Mouse (Mus musculus): ENCODE measurements around the gene Fmnl2. TPM values are rescaled to one million over a fixed set of nuclear protein-coding genes. Genes with fewer than 3 reads are reported as not detected.

Gene Fmnl2
- 4.7 and 5.7 TPM in 2 replicates for polyA plus RNA-seq (2012; ENCODE audit: insufficient read depth, insufficient read length, missing spikeins)

DNA sequence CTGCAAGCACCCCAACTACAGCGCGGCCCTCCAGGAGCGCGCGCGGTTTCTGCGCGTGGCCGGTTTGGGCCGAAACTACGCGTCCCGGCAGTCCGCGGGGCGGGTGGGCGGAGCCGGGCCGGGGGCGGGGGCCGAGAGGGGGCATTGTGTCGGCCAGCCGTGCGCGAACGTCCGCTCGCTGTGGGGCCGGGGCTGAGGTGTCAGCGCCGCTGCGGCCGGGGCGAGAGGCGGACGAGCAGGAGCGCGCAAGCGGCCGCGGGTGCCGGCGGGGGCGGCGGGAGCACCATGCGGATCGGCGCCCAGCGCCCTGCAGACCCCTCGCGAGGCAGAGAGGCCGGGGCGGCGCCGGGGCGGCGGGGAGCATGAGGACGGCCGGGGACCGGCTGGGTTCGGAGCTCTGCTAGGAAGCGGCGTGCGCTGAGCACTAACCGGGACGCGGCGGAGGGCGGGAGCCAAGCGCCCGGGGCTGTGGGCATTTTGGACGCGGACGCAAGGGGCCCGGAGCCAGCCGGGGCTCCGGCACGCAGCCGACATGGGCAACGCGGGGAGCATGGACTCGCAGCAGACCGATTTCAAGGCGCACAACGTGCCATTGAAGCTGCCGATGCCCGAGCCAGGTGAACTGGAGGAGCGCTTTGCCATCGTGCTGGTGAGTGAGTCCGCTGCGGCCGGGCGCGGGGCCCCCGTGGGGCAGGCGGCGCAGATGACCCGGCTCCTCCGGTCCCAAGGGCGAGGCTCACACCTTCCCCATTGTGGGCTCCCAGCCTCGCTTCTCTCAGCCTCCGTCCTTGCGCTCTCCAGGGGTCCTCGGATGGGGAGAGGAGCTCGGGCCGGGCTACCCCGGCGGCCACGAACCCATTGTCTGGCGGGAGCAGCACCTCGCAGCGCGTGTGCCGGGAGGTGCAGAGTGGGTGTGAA, at the start of gene Fmnl2:
Gene Fmnl2 (plus strand): TSS at position 250 of the 918 bp plus-strand sequence.
- peaks cover 7% of the 10 kb centered on the region for H3K4me1 ChIP-seq (ENCODE audit: control insufficient read depth, insufficient read depth, low read length)
- H3K27ac ChIP-seq (ENCODE audit: insufficient read depth, low read depth, low read length): no peak within 1 kb of the TSS
- peak within 1 kb of the TSS; percentile 68 for H3K4me3 ChIP-seq (ENCODE audit: insufficient read depth, low read length)
- TF ChIP-seq CTCF (IDR thresholded peaks at IDR 0.05; ENCODE audit: low read depth, low read length): no peak
- no peak for TF ChIP-seq POLR2A (IDR thresholded peaks at IDR 0.05; ENCODE audit: borderline replicate concordance, low read depth, low read length)

DNA sequence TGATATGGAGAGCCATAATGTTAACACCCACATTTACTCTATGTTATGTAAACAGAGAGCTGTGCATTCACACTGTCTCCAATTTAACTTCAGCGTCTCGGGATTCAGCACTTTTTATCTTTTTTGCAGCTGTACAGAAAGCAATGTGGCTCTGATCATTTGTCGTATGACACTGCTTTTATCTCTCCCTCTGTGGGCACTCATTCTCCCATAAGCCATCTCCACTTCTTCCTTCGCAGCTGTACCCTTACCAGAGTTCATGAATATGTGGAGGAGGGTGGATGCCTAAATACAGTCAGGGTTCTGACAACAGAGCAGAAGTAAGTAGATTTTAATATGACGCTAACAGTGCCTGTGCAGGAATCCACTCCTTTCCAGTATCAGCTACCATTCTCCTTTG, 47.7 kb upstream of the Fmnl2 start:
- Histone ChIP-seq H3K27ac (ENCODE audit: insufficient read depth, low read depth, low read length) (no peak overlapping the region), H3K4me3 (ENCODE audit: insufficient read depth, low read length) (no peak overlapping the region), H3K4me1 (ENCODE audit: control insufficient read depth, insufficient read depth, low read length) (peaks cover 2% of the 10 kb centered on the region; the same call in 1 of the 2 replicates)
- TF ChIP-seq POLR2A (IDR thresholded peaks at IDR 0.05; ENCODE audit: borderline replicate concordance, low read depth, low read length) (no peak), CTCF (IDR thresholded peaks at IDR 0.05; ENCODE audit: low read depth, low read length) (no peak)

DNA sequence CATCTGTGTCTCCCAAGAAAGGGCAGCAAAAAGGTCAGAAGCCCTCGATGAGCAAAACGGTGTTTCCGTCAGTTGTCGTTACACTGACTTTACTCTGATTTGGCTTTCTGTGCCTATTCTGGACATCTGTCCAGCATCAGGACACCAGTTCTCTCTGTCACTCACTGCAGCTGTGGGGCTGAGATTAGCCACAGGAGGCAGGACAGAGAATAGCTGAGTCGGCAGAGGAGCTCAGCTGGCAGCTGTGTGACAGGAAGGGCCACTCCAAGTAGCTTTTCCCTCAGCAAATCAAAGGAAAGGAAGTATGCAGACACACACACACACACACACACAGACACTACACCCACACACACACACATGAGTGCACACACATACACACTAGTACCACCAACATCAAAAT, 46.0 kb upstream of the Fmnl2 start:
- no peak overlapping the region for H3K27ac ChIP-seq (ENCODE audit: insufficient read depth, low read depth, low read length)
- H3K4me3 ChIP-seq (ENCODE audit: insufficient read depth, low read length): no peak overlapping the region
- peaks cover 2% of the 10 kb centered on the region; the same call in 1 of the 2 replicates for H3K4me1 ChIP-seq (ENCODE audit: control insufficient read depth, insufficient read depth, low read length)
- no peak for TF ChIP-seq POLR2A (IDR thresholded peaks at IDR 0.05; ENCODE audit: borderline replicate concordance, low read depth, low read length)
- no peak for TF ChIP-seq CTCF (IDR thresholded peaks at IDR 0.05; ENCODE audit: low read depth, low read length)

DNA sequence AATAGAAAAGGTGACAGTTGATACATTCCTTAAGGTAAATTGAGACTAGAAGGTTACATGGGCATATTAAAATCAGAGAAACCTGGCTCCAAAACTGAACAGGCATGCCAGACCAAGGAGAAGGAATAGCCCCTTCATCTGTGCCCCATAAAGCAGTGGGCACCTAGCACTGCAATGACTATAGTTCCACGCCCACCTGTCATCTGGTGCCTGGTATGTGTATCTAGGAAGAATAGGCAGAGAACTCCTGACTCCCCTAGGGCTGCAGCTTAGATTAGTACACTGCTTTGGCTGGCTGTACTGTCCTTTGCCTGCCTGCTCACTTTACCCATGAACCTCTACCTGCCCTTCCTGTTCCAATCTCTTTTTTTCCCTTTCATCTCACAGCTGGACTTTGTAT, 40.3 kb upstream of the Fmnl2 start:
- Histone ChIP-seq H3K4me3 (ENCODE audit: insufficient read depth, low read length) (no peak overlapping the region), H3K4me1 (ENCODE audit: control insufficient read depth, insufficient read depth, low read length) (no peaks in the 10 kb centered on the region), H3K27ac (ENCODE audit: insufficient read depth, low read depth, low read length) (no peak overlapping the region)
- no peak for TF ChIP-seq POLR2A (IDR thresholded peaks at IDR 0.05; ENCODE audit: borderline replicate concordance, low read depth, low read length)
- TF ChIP-seq CTCF (IDR thresholded peaks at IDR 0.05; ENCODE audit: low read depth, low read length): no peak

DNA sequence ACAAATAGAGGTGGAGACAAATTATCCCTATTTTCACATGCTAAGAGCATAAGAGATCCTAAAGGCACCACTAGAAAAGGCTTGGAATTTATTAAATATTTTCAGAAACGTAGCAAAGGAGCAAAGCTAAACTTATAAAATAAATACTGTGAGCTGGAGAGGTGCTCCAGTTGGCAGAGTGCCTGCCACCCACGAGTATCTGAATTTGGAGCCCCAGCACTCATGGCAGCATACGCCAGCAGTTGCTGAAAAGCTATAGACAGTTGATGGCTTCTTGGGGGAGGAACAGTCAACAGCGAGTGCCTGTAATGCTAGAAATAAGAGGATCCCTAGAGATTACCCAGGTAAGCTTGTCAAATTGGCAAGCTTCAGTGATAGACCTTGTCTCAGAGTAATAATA, 38.7 kb upstream of the Fmnl2 start:
- no peak overlapping the region for H3K4me3 ChIP-seq (ENCODE audit: insufficient read depth, low read length)
- no peak overlapping the region for H3K27ac ChIP-seq (ENCODE audit: insufficient read depth, low read depth, low read length)
- no peaks in the 10 kb centered on the region for H3K4me1 ChIP-seq (ENCODE audit: control insufficient read depth, insufficient read depth, low read length)
- TF ChIP-seq CTCF (IDR thresholded peaks at IDR 0.05; ENCODE audit: low read depth, low read length) (no peak), POLR2A (IDR thresholded peaks at IDR 0.05; ENCODE audit: borderline replicate concordance, low read depth, low read length) (no peak)

DNA sequence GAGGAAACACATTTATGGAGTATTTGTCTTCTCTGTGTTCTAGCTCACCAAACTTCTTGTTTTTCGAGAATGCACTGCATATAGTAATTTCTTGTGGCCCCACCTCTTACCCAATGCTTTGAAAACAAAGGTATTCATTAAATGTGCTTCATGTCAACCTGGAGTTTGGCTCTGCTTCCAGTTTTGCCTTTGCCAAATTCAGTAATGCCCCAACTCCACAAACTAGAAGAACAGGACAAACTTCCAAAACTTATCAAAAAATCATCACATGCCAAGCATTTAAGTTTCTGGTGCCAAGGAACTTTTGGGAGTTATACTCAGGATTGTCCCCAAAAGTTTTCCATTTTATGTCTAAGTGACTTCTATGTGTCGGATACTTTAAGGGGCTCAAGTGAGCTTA, 35.4 kb upstream of the Fmnl2 start:
- Histone ChIP-seq H3K4me1 (ENCODE audit: control insufficient read depth, insufficient read depth, low read length) (no peaks in the 10 kb centered on the region), H3K4me3 (ENCODE audit: insufficient read depth, low read length) (no peak overlapping the region), H3K27ac (ENCODE audit: insufficient read depth, low read depth, low read length) (no peak overlapping the region)
- TF ChIP-seq POLR2A (IDR thresholded peaks at IDR 0.05; ENCODE audit: borderline replicate concordance, low read depth, low read length): no peak
- no peak for TF ChIP-seq CTCF (IDR thresholded peaks at IDR 0.05; ENCODE audit: low read depth, low read length)

DNA sequence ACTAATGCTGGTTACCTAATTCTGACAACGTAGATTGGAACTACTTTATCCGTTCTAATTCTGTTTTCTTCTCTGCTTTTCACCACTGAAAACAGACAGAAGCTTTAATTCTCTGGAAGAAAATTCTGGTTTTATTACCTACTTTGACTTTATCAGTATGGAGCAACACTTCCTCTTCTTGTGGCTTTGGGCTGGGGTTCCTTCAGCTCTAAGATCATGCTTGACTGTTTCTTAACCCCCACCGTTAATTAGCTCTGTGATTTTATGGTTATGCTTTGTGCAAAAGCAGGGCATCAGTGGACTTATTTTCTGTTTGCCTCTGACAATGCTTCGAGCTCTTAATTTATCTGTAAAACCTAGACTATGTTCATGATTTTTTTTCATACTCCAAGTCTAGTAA, 29.6 kb upstream of the Fmnl2 start:
- Histone ChIP-seq H3K27ac (ENCODE audit: insufficient read depth, low read depth, low read length) (no peak overlapping the region), H3K4me1 (ENCODE audit: control insufficient read depth, insufficient read depth, low read length) (peaks cover 2% of the 10 kb centered on the region; the same call in 1 of the 2 replicates), H3K4me3 (ENCODE audit: insufficient read depth, low read length) (no peak overlapping the region)
- TF ChIP-seq CTCF (IDR thresholded peaks at IDR 0.05; ENCODE audit: low read depth, low read length) (no peak), POLR2A (IDR thresholded peaks at IDR 0.05; ENCODE audit: borderline replicate concordance, low read depth, low read length) (no peak)

DNA sequence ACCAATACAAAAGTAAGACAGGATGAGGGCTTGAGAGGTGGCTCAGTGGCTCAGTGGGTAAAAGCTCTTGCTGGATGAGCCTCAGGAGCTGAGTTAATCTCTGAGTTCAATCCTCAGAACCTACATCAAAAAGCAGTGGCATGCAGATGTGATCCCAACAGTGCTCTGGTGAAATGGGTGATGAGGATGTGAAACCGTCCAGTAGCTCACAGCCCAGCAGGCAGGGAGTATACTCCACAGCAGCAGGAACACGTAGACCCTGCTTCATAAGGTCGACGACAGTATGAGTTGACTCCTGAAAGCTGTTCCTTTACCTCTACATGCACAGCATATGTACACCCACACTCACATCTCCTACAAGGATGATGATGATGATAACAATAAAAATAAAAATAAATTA, 27.1 kb upstream of the Fmnl2 start:
- Histone ChIP-seq H3K27ac (ENCODE audit: insufficient read depth, low read depth, low read length) (no peak overlapping the region), H3K4me1 (ENCODE audit: control insufficient read depth, insufficient read depth, low read length) (peaks cover 2% of the 10 kb centered on the region; the same call in 1 of the 2 replicates), H3K4me3 (ENCODE audit: insufficient read depth, low read length) (no peak overlapping the region)
- no peak for TF ChIP-seq CTCF (IDR thresholded peaks at IDR 0.05; ENCODE audit: low read depth, low read length)
- no peak for TF ChIP-seq POLR2A (IDR thresholded peaks at IDR 0.05; ENCODE audit: borderline replicate concordance, low read depth, low read length)

DNA sequence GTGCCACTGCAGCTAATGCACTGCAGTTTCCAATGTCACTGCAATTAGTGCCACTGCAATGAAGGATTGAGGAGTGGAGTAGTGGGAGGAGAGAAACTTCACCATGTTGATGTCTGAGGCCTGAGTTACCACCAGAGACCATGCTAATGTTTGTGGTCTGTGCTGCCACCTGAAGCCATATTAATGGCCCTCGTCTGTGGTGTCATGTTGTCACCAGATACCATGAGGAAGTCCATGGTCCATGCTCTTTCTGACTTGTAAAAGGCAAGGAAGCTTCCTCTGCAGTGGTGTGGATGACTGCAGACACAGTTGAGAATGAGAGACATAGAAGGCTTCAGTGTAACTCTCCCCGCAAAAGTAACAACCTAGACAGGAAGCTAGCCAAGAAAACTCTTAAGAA, 26.1 kb upstream of the Fmnl2 start:
- Histone ChIP-seq H3K27ac (ENCODE audit: insufficient read depth, low read depth, low read length) (no peak overlapping the region), H3K4me1 (ENCODE audit: control insufficient read depth, insufficient read depth, low read length) (peaks cover 2% of the 10 kb centered on the region; the same call in 1 of the 2 replicates), H3K4me3 (ENCODE audit: insufficient read depth, low read length) (no peak overlapping the region)
- TF ChIP-seq CTCF (IDR thresholded peaks at IDR 0.05; ENCODE audit: low read depth, low read length): no peak
- no peak for TF ChIP-seq POLR2A (IDR thresholded peaks at IDR 0.05; ENCODE audit: borderline replicate concordance, low read depth, low read length)

DNA sequence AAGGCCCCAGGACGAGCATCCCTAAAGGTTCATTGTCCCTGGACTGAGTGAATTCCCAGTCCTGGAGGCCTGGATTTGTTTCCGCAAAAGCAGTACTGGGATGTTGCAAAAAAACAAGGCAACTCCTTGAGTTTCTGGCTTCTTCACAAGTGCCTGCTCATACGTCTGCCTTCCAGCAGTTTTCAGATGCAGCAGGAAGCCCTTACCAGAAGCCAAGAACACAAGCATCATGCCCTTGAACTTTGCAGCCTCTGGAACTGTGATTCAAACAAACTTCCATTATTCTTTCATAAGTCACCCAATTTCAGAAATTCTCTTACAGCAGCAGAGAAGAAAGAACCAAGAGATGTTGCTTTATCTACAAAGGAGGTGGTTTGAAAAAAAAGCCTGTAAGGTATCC, 21.9 kb upstream of the Fmnl2 start:
- Histone ChIP-seq H3K4me3 (ENCODE audit: insufficient read depth, low read length) (no peak overlapping the region), H3K27ac (ENCODE audit: insufficient read depth, low read depth, low read length) (no peak overlapping the region), H3K4me1 (ENCODE audit: control insufficient read depth, insufficient read depth, low read length) (no peaks in the 10 kb centered on the region)
- TF ChIP-seq CTCF (IDR thresholded peaks at IDR 0.05; ENCODE audit: low read depth, low read length) (no peak), POLR2A (IDR thresholded peaks at IDR 0.05; ENCODE audit: borderline replicate concordance, low read depth, low read length) (no peak)

Measured in bone marrow macrophage, adult 2 months (primary cell).